Mouse (Mus musculus) intestine, embryonic 16.5 days (tissue): ENCODE results near the gene Scai. TPM values are rescaled to one million over a fixed set of nuclear protein-coding genes. Genes with fewer than 3 reads are reported as not detected.
A peak's percentile ranks its signal among the peaks of the same experiment; 100 is the strongest.

Source experiments
- ATAC-seq: fragments of 200-750 bp; cut with Nextera tagmentation; 2 replicates; pipeline ENCODE4 v1.8.0; 2017; ENCODE audit warnings: moderate TSS enrichment, moderate library complexity
- H3K27ac ChIP-seq: fragments of 300-500 bp; sonication (generic); 2 replicates; pipeline ENCODE4 v1.5.1; 2014; ENCODE audit warnings: mild to moderate bottlenecking, low read length
- H3K27me3 ChIP-seq: fragments of 300-500 bp; sonication (generic); replicated peaks from 2 replicates; pipeline ENCODE4 v1.6.1; 2014; ENCODE audit warnings: low read length, control low read depth, mixed read lengths; ENCODE audit not compliant: control insufficient read depth, insufficient read depth
- H3K36me3 ChIP-seq: fragments of 300-500 bp; sonication (generic); 2 replicates; pipeline ENCODE4 v1.6.1; 2014; ENCODE audit warnings: low read length, control low read depth; ENCODE audit not compliant: control insufficient read depth, insufficient read depth
- H3K4me1 ChIP-seq: fragments of 300-500 bp; sonication (generic); 2 replicates; pipeline ENCODE4 v1.6.1; 2014; ENCODE audit warnings: low read length, control low read depth, mixed read lengths; ENCODE audit not compliant: control insufficient read depth, insufficient read depth
- H3K4me2 ChIP-seq: fragments of 300-500 bp; sonication (generic); 2 replicates; pipeline ENCODE4 v1.6.1; 2014; ENCODE audit warnings: low read depth, low read length, control low read depth
- H3K4me3 ChIP-seq: fragments of 300-500 bp; sonication (generic); 2 replicates; pipeline ENCODE4 v1.5.1; 2014; ENCODE audit warnings: mild to moderate bottlenecking, low read length
- H3K9ac ChIP-seq: fragments of 300-500 bp; sonication (generic); 2 replicates; pipeline ENCODE4 v1.6.1; 2014; ENCODE audit warnings: low read depth, low read length
- H3K9me3 ChIP-seq: fragments of 300-500 bp; sonication (generic); 2 replicates; pipeline ENCODE4 v1.6.1; 2016; ENCODE audit warnings: low read length, control low read depth; ENCODE audit not compliant: control insufficient read depth
- WGBS: fragments of 180-500 bp; shearing (Covaris S2); extraction: QIAGEN DNeasy Blood & Tissue Kit; methylation state at CpG from one replicate; pipeline ENCODE4 v1.1.7; 2014; 5-methylcytosine and 5-hydroxymethylcytosine counted together
- polyA plus RNA-seq: library from polyadenylated mRNA; unstranded; fragments of >200 nt; fragmentation: Nextera tagmentation; extraction: Ambion mirVana; gene quantifications from 2 replicates; pipeline ENCODE4 v1.2.1, GENCODE M21; 2015

The Scai gene
- polyA plus RNA-seq, 1 experiment from 2014 or later, result 3.9 TPM

DNA sequence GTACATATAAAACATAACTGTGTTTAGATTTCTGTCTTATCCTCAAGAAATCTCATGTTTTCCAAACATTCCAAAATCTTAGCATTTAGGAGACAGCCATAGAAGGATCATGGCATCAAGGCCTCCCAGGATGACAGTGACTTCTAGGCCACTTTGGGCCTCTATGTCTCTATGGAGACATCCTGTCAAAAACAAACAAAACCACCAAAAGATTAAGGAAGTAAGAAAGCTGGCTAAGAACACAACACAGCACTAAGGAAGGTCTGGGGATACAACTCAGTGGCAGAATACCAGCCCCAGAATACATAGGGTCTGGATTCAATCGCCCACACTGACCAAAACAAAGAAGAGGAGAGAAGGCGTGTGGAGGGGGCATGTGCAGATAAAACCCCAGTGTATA, 12.8 kb upstream of the Scai start:
- no peak overlapping the region for H3K27ac ChIP-seq
- no peak overlapping the region for H3K4me2 ChIP-seq
- H3K4me1 ChIP-seq, result no peaks in the 10 kb centered on the region
- no peak overlapping the region for H3K4me3 ChIP-seq
- WGBS, result 92% methylated on average over 2 of the region's 2 CpGs
- no peaks in the 10 kb centered on the region for H3K27me3 ChIP-seq
- no peak overlapping the region for H3K9ac ChIP-seq
- no peak for ATAC-seq
- H3K9me3 ChIP-seq, result no peaks in the 10 kb centered on the region
- 0 out of 2 replicates have a peak, but pooled peaks cover 3% of the 10 kb centered on the region for H3K36me3 ChIP-seq

DNA sequence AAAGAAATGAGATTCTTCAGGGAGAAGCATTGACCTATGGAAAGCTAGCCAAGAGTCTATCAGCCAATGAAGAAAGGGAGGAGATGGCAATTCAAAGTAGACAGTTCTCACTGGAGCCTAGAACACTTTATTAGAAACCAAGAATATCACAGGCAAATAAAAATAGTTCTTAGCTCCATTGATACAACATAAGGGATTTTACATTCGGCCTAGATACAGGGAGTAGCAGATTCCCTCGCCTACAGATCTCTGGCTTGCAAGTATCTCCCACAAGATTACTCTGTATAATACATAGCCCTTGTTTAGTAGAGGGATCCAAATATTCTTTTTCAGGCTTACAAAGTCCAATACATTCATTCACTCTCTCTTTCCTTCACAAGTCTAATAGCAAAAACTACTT, 4.3 kb upstream of the Scai start:
- Histone ChIP-seq H3K27me3 (no peaks in the 10 kb centered on the region), H3K9me3 (no peaks in the 10 kb centered on the region), H3K4me3 (no peak overlapping the region), H3K4me2 (no peak overlapping the region), H3K27ac (no peak overlapping the region), H3K9ac (no peak overlapping the region), H3K4me1 (0 out of 2 replicates have a peak, but pooled peaks cover 2% of the 10 kb centered on the region), H3K36me3 (0 out of 2 replicates have a peak, but pooled peaks cover 3% of the 10 kb centered on the region)
- ATAC-seq, result no peak
- 95% methylated on average over 2 of the region's 2 CpGs for WGBS

DNA sequence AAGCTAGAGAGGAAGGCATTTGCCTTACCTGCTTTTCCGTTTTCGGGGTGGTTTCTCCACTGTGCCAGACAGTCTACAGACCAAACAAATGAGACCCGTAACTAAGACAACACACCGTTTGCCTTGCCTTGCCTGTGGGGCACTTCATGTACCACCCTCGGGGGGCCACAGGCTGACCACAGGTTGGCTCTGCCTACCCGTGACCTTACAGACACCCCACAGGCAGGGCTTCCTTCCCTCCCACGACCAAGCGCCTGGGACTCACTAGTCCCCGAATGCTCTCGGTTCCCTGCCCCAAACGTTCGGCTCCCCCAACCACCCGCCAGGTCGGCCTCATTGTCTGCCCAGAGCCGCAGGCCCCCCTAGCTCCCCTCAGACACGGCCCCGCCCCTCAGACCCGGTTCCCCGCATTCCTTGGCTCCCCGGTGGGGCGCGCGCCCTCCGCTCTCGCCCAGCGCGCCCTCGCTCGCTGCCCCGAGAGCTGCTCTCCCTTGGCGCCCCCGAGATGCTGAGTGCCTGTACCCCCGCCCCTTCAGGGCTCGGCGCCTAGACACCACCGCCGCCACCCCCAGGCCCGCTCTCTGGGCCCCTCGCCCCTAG, 473 bp downstream of the Scai start:
- Histone ChIP-seq H3K4me3 (peak overlapping the region; percentile 100), H3K36me3 (no peaks in the 10 kb centered on the region), H3K4me1 (peaks cover 5% of the 10 kb centered on the region; the same call in 1 of the 2 replicates), H3K4me2 (peak overlapping the region; percentile 86), H3K9me3 (no peaks in the 10 kb centered on the region), H3K27me3 (no peaks in the 10 kb centered on the region), H3K9ac (peak overlapping the region; percentile 92), H3K27ac (peak overlapping the region; percentile 91)
- under 1% methylated on average over 28 of the region's 39 CpGs for WGBS
- ATAC-seq, result peak; percentile 83

DNA sequence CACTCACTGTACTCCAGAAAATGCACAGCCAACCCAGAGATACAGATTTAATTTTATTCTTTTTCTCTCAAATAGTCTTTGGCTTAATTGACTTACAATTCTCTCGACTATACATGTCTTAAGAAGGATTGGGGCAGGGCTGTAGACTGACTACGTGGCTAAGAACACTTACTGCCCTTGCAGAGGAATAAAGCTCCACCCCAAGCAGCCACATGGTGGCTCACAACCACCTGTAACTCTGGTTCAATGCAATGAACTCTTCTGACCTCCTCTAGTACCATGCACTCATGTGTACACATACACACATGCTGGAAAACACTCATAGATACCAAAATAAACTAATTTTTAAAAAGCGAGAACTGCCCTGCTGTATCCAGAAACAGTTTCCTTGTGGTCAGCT, 4.6 kb downstream of the Scai start:
- H3K9me3 ChIP-seq, result no peaks in the 10 kb centered on the region
- H3K9ac ChIP-seq, result no peak overlapping the region
- no peak for ATAC-seq
- H3K4me2 ChIP-seq, result no peak overlapping the region
- WGBS, result 71% methylated on average over 3 of the region's 3 CpGs
- H3K4me1 ChIP-seq, result peaks cover 4% of the 10 kb centered on the region; the same call in 1 of the 2 replicates
- H3K36me3 ChIP-seq, result no peaks in the 10 kb centered on the region
- H3K27me3 ChIP-seq, result no peaks in the 10 kb centered on the region
- no peak overlapping the region for H3K4me3 ChIP-seq
- no peak overlapping the region for H3K27ac ChIP-seq

DNA sequence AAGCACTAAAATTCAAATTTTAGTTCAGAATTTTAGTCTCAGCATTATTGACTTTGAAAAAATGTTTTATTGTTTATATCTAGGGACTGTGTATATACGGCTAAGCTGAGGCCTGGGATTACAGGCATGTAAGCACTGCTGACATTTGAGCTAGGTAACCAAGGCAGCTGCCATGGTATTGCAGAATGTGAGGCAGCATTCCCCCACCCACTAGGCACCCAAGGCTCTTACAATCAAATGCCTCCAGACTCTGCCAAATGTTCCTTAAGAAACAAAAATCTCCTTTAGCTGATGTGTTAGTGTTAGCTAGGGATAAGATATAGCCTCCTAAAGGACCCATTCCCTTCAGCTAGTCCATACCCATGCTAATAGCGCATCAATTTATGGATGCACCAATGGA, 6.9 kb downstream of the Scai start:
- Histone ChIP-seq H3K36me3 (no peaks in the 10 kb centered on the region), H3K9me3 (no peaks in the 10 kb centered on the region), H3K27ac (no peak overlapping the region), H3K4me1 (no peaks in the 10 kb centered on the region), H3K27me3 (no peaks in the 10 kb centered on the region), H3K9ac (no peak overlapping the region), H3K4me2 (no peak overlapping the region), H3K4me3 (no peak overlapping the region)
- no peak for ATAC-seq
- WGBS, result 78% methylated on average over 2 of the region's 2 CpGs

DNA sequence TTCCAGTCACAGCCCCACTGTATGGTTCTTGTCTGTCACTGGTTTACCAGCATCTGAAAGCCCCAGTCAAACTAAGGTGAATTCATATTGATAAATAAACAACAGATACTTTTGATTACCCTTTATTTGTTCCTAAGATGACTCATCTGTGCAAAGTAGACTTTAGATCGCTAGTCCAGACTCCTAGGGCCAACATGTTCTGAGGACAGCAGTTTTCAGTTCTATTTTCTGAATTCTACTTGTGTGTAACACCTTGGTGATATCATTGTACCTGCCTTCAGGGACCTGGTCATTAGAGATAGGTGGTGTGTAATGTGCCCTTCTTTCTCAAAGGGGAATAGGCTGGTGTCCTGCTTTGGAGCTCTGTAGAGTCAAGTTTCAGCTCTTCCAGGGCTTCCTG, 29.5 kb downstream of the Scai start:
- Histone ChIP-seq H3K4me3 (no peak overlapping the region), H3K27me3 (no peaks in the 10 kb centered on the region), H3K9ac (no peak overlapping the region), H3K36me3 (no peaks in the 10 kb centered on the region), H3K4me2 (no peak overlapping the region), H3K27ac (no peak overlapping the region), H3K4me1 (0 out of 2 replicates have a peak, but pooled peaks cover 3% of the 10 kb centered on the region), H3K9me3 (no peaks in the 10 kb centered on the region)
- no peak for ATAC-seq
- 80% methylated on average over 1 of the region's 1 CpGs for WGBS

DNA sequence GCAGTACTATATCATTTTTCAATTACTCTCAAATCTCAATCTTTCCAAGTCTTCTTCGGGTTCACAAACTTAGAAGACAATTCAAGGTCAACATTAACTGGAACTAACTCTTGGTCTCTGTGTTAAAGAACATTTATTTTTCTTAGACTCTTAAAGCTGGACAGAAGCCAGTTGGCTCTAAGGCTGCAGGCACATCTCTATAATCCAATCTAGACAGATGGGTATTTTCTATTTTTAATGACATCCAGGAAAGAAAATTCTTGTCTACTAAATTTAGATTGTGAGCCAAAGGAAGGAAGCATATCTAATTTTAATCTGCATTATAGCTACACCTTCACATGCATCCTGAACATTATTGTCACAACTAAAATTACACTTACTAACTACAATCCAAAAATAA, 32.6 kb downstream of the Scai start:
- Histone ChIP-seq H3K36me3 (no peaks in the 10 kb centered on the region), H3K9me3 (no peaks in the 10 kb centered on the region), H3K4me2 (no peak overlapping the region), H3K9ac (no peak overlapping the region), H3K4me1 (0 out of 2 replicates have a peak, but pooled peaks cover 3% of the 10 kb centered on the region), H3K4me3 (no peak overlapping the region), H3K27me3 (no peaks in the 10 kb centered on the region), H3K27ac (no peak overlapping the region)
- 41% methylated on average over 1 of the region's 1 CpGs for WGBS
- ATAC-seq, result no peak

DNA sequence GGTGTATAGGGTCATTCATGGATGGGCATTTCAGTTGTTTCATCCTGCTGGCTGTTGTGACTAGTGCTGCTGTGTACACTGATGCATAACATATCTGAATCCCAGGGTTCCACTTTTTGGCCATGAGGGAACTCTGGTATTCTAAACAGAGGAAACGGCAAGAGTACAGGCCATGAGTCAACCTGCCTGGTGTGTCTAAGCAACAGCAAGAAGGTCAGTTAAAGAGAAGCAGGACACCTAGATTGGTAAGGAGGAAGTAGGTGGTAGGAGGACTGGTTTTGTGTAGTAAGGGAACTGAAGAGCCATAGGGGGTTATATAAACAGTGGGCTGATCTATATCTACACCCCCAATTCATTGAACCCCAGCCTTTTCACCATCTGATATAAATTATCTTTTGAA, 33.7 kb downstream of the Scai start:
- 56% methylated on average over 1 of the region's 1 CpGs for WGBS
- H3K4me1 ChIP-seq, result 0 out of 2 replicates have a peak, but pooled peaks cover 3% of the 10 kb centered on the region
- no peak overlapping the region for H3K4me3 ChIP-seq
- no peak overlapping the region for H3K9ac ChIP-seq
- no peak for ATAC-seq
- no peak overlapping the region for H3K27ac ChIP-seq
- H3K36me3 ChIP-seq, result no peaks in the 10 kb centered on the region
- no peak overlapping the region for H3K4me2 ChIP-seq
- H3K27me3 ChIP-seq, result no peaks in the 10 kb centered on the region
- no peaks in the 10 kb centered on the region for H3K9me3 ChIP-seq

DNA sequence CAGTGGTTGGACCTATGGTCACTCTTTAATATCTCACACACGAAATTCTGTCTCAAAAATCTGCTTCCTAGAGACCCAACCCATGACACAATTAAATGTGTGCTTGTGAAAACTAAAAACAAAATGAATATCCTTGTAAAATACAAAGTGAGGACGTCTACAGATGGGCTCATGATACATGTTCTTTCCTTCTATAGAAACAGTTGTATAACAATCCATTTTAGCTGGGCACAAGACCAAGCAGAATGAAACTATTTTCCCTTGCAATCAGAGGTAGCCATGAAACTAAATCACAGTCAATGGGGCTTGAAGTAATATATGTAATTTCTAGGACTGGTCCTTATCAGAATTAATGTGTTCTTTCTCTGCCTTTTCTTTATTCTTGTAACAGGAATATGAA, 39.6 kb downstream of the Scai start:
- no peak overlapping the region for H3K9ac ChIP-seq
- no peaks in the 10 kb centered on the region for H3K4me1 ChIP-seq
- H3K36me3 ChIP-seq, result no peaks in the 10 kb centered on the region
- no peaks in the 10 kb centered on the region for H3K27me3 ChIP-seq
- H3K4me3 ChIP-seq, result no peak overlapping the region
- WGBS, result 65% methylated on average over 2 of the region's 2 CpGs
- no peak overlapping the region for H3K27ac ChIP-seq
- no peak for ATAC-seq
- no peak overlapping the region for H3K4me2 ChIP-seq
- no peaks in the 10 kb centered on the region for H3K9me3 ChIP-seq

DNA sequence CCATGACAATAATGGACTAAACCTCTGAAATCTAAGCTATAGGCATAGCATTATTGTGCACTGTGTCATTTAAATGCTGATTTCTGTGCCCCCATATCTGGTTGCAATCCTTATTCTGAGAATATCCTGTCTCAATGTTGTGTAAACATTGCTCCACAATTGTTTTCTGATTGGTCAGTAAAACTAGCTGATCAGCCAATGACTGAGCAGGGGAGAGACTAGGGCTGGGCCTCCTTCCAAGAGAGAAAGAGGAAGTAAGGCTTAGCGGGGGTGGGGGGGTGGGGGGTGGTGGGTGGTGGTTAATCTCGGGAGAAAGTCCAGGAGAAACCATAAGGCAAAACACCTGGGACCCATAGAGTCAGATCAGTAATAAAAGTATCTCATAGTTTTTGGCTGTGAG, 42.5 kb downstream of the Scai start:
- Histone ChIP-seq H3K4me1 (no peaks in the 10 kb centered on the region), H3K27ac (no peak overlapping the region), H3K27me3 (no peaks in the 10 kb centered on the region), H3K4me3 (no peak overlapping the region), H3K9ac (no peak overlapping the region), H3K4me2 (no peak overlapping the region), H3K9me3 (no peaks in the 10 kb centered on the region), H3K36me3 (no peaks in the 10 kb centered on the region)
- WGBS, result 40% methylated on average over 2 of the region's 2 CpGs
- no peak for ATAC-seq
